Mouse (Mus musculus) erythroblast, embryonic 14.5 days (primary cell): ENCODE measurements around the gene Gm10300. TPM values are rescaled to one million over a fixed set of nuclear protein-coding genes. Genes with fewer than 3 reads are reported as not detected.

Source experiments
- H3K27me3 ChIP-seq: 2 replicates; pipeline ENCODE4 v1.6.1; 2012; ENCODE audit warnings: inconsistent platforms; ENCODE audit not compliant: control insufficient read depth
- H3K36me3 ChIP-seq: 2 replicates; pipeline ENCODE4 v1.6.1; 2012; ENCODE audit warnings: mild to moderate bottlenecking, inconsistent platforms; ENCODE audit not compliant: control insufficient read depth
- H3K4me1 ChIP-seq: 2 replicates; pipeline ENCODE4 v1.6.1; 2012; ENCODE audit warnings: inconsistent platforms; ENCODE audit not compliant: control insufficient read depth
- H3K4me3 ChIP-seq: replicated peaks from 2 replicates; pipeline ENCODE3; 2012; ENCODE audit warnings: moderate library complexity, mild to moderate bottlenecking, inconsistent platforms
- H3K9me3 ChIP-seq: 2 replicates; pipeline ENCODE4 v1.6.1; 2012; ENCODE audit warnings: low read length, inconsistent platforms, mixed read lengths; ENCODE audit not compliant: control insufficient read depth
- GATA1 ChIP-seq: IDR thresholded peaks from 2 replicates; pipeline ENCODE4 v1.6.1; 2012; ENCODE audit warnings: low read length, inconsistent platforms, mixed read lengths
- TAL1 ChIP-seq: IDR thresholded peaks from 3 replicates; pipeline ENCODE4 v1.6.1; 2012; ENCODE audit warnings: low read length, inconsistent platforms, mixed read lengths
- polyA plus RNA-seq: library from polyadenylated mRNA; stranded (reverse); fragments of >175 nt; gene quantifications from 2 replicates; pipeline ENCODE4 v1.2.3, GENCODE M21; 2012

Gm10300 gene
- polyA plus RNA-seq, 1 experiment = 0.05 TPM

- H3K9me3 ChIP-seq = no peaks in the 10 kb centered on the region
- H3K27me3 ChIP-seq = peaks cover 17% of the 10 kb centered on the region
- H3K4me1 ChIP-seq = no peaks in the 10 kb centered on the region; the same call in 1 of the 2 replicates
- no peaks in the 10 kb centered on the region for H3K36me3 ChIP-seq
- TF ChIP-seq TAL1 (no peak), GATA1 (no peak)
- no peak overlapping the region for H3K4me3 ChIP-seq
Observed at GRCm38 (mm10) chr4:132095043-132095442, 20.5 kb downstream of the Gm10300 start.

DNA sequence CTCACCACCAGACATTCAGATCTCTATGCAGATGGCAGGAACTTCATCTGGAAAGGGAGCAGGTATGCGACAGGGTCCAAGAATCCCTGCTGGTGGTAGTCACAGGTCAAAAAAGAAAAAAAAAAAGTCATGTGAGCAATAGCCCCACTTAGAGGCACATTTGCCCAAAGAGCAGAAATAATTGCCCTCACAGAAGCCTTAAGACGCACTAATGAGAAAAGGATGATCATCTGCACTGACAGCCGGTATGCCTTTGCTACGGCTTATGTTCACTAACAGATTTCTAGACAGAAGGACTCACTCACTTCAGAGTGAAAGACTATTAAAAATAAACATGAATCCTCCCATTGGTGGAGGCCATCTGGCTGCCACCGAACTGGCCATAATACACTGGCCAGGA, 25.1 kb downstream of the Gm10300 start:
- Histone ChIP-seq H3K27me3 (peaks cover 12% of the 10 kb centered on the region), H3K4me3 (no peak overlapping the region), H3K4me1 (no peaks in the 10 kb centered on the region; the same call in 1 of the 2 replicates), H3K36me3 (no peaks in the 10 kb centered on the region), H3K9me3 (no peaks in the 10 kb centered on the region)
- TF ChIP-seq TAL1 = no peak
- no peak for TF ChIP-seq GATA1

- no peaks in the 10 kb centered on the region for H3K4me1 ChIP-seq
- H3K9me3 ChIP-seq = no peaks in the 10 kb centered on the region
- H3K27me3 ChIP-seq = peaks cover 12% of the 10 kb centered on the region
- no peak overlapping the region for H3K4me3 ChIP-seq
- no peaks in the 10 kb centered on the region for H3K36me3 ChIP-seq
- no peak for TF ChIP-seq GATA1
- TF ChIP-seq TAL1 = no peak
Observed at GRCm38 (mm10) chr4:132101152-132101551, 26.7 kb downstream of the Gm10300 start.

DNA sequence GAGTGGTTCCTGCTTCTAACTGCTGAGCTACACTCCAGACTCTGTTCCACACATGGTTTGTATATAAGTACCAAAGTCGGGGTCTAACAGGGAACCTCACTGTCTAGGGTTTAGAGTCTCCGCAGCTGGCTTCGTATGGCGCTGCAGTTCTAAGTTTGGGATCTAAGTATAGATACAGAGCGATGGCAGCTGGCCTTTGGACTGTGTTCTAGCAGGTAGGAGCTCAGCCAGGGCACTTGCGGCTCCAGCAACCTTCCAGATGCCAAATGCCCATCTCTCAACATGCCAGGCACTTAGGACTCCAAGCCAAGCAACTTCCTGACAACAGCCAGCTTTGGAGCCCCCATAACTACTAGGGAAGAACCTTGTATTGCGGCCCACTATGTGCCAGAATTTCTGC, 33.7 kb downstream of the Gm10300 start:
- TF ChIP-seq TAL1 (no peak), GATA1 (no peak)
- Histone ChIP-seq H3K36me3 (no peaks in the 10 kb centered on the region), H3K27me3 (peaks cover 19% of the 10 kb centered on the region), H3K4me1 (no peaks in the 10 kb centered on the region), H3K9me3 (no peaks in the 10 kb centered on the region), H3K4me3 (no peak overlapping the region)

DNA sequence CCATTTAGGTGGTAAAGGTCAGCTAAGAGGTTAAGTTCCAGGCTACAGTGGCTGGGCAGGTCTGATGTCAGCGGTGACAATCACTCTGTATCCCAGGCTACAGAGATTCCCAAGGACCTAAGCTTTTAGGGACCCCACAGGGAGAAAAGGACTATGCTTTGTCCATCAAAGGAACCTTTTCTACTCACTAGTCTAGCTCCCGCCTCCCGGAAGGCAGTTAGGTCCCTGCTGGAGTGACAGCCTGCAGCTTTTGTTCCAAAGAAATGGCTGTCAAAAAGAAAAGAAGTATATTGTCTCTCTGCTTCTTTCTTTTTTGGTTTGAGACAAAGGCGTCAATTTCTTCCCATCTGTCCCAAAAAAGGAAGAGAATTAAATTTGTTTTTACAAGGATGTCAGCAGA, 36.7 kb downstream of the Gm10300 start:
- peaks cover 47% of the 10 kb centered on the region for H3K27me3 ChIP-seq
- TF ChIP-seq GATA1 = no peak
- TF ChIP-seq TAL1 = no peak

GRCm38 (mm10) chr4:132113411-132114095, 39.1 kb downstream of the Gm10300 start:
- H3K4me1 ChIP-seq = peaks cover 3% of the 10 kb centered on the region; the same call in 1 of the 2 replicates
- TF ChIP-seq GATA1 (no peak), TAL1 (no peak)
- no peaks in the 10 kb centered on the region for H3K36me3 ChIP-seq
- H3K27me3 ChIP-seq = peaks cover 46% of the 10 kb centered on the region
- H3K4me3 ChIP-seq = no peak overlapping the region
- no peaks in the 10 kb centered on the region for H3K9me3 ChIP-seq

More for the DNA sequence above, 36.7 kb downstream of the Gm10300 start:
- no peaks in the 10 kb centered on the region for H3K9me3 ChIP-seq
- no peaks in the 10 kb centered on the region for H3K36me3 ChIP-seq
- no peak overlapping the region for H3K4me3 ChIP-seq
- H3K4me1 ChIP-seq = peaks cover 3% of the 10 kb centered on the region; the same call in 1 of the 2 replicates

- peaks cover 51% of the 10 kb centered on the region for H3K27me3 ChIP-seq
- TF ChIP-seq GATA1 = no peak
- no peak for TF ChIP-seq TAL1
- peaks cover 3% of the 10 kb centered on the region; the same call in 1 of the 2 replicates for H3K4me1 ChIP-seq
- no peaks in the 10 kb centered on the region for H3K36me3 ChIP-seq
- H3K9me3 ChIP-seq = no peaks in the 10 kb centered on the region
- no peak overlapping the region for H3K4me3 ChIP-seq
Observed at GRCm38 (mm10) chr4:132116315-132116714, 41.8 kb downstream of the Gm10300 start.

- Histone ChIP-seq H3K9me3 (no peaks in the 10 kb centered on the region), H3K4me1 (no peaks in the 10 kb centered on the region), H3K27me3 (peaks cover 27% of the 10 kb centered on the region), H3K4me3 (no peak overlapping the region), H3K36me3 (no peaks in the 10 kb centered on the region)
- TF ChIP-seq TAL1 = no peak
- TF ChIP-seq GATA1 = no peak
Observed at GRCm38 (mm10) chr4:132119566-132119965, 45.1 kb downstream of the Gm10300 start.

DNA sequence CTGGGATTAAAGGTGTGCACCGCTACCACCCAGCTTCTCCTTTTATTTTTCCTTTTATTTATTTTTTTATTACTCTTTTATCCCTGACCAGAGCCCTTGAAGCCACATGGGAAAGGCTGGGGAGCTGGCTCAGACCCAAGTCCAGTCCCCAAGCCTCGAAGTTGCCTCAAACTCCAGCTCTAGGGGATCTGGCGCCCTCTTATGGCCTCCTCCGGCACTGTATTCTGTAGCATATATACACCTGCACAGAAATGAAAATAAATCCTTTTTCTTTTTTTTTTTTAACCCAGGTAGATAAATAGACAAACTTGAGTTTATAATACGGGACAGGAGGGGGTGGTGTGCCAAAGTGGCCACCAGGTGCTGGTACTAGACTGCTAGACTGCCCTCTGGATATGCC, 47.2 kb downstream of the Gm10300 start:
- Histone ChIP-seq H3K27me3 (peaks cover 13% of the 10 kb centered on the region), H3K36me3 (no peaks in the 10 kb centered on the region), H3K4me3 (no peak overlapping the region), H3K4me1 (no peaks in the 10 kb centered on the region), H3K9me3 (no peaks in the 10 kb centered on the region)
- TF ChIP-seq TAL1 (no peak), GATA1 (no peak)
